Comparison of ENCODE assay signal across 8 mouse cellular contexts in genomic region chr17:62881176-62881790, GRCm38 (mm10). TPM values are rescaled to one million over a fixed set of nuclear protein-coding genes. Genes with fewer than 3 reads are reported as not detected.
DNase-seq lines count a peak whose midpoint lies in the region; ATAC-seq and TF ChIP-seq lines count a peak whose summit lies in the region.

Efna5 (minus strand) TSS chr17:62881317.

- H3K36me3 ChIP-seq in forebrain, embryonic 16.5 days (ENCODE audit: control insufficient read depth, insufficient read depth) = no peaks in the 10 kb centered on the region
- H3K36me3 ChIP-seq in midbrain, embryonic 15.5 days (replicated peaks) = no peaks in the 10 kb centered on the region
- no peaks in the 10 kb centered on the region for H3K36me3 ChIP-seq in stomach, embryonic 16.5 days (ENCODE audit: control insufficient read depth, insufficient read depth, low read length)

- no peak within 1 kb of the TSS; the same call in 1 of the 2 replicates for H3K27ac ChIP-seq in bone marrow, adult 2 months (ENCODE audit: control insufficient read depth, insufficient read depth, low read depth, low read length, poor library complexity)
- peak within 1 kb of the TSS; percentile 58 for H3K27ac ChIP-seq in forebrain, embryonic 16.5 days (ENCODE audit: low read length)
- peak within 1 kb of the TSS; percentile 93 for H3K27ac ChIP-seq in midbrain, embryonic 15.5 days
- peak within 1 kb of the TSS; percentile 97 for H3K27ac ChIP-seq in stomach, embryonic 16.5 days (ENCODE audit: low read length)

- H3K4me1 ChIP-seq in bone marrow, adult 2 months (ENCODE audit: control insufficient read depth, insufficient read depth, low read length) = no peaks in the 10 kb centered on the region
- H3K4me1 ChIP-seq in forebrain, embryonic 16.5 days (replicated peaks; ENCODE audit: control insufficient read depth, insufficient read depth, low read length) = peaks cover 10% of the 10 kb centered on the region
- peaks cover 13% of the 10 kb centered on the region; the same call in 1 of the 2 replicates for H3K4me1 ChIP-seq in midbrain, embryonic 15.5 days
- no peaks in the 10 kb centered on the region for H3K4me1 ChIP-seq in stomach, embryonic 16.5 days (ENCODE audit: control insufficient read depth, insufficient read depth, low read length)

- peak within 1 kb of the TSS; percentile 2 for H3K4me3 ChIP-seq in bone marrow, adult 2 months (replicated peaks; ENCODE audit: control insufficient read depth, low read depth, low read length)
- peak within 1 kb of the TSS; percentile 64 for H3K4me3 ChIP-seq in forebrain, embryonic 16.5 days (replicated peaks; ENCODE audit: low read length)
- peak within 1 kb of the TSS; percentile 96 for H3K4me3 ChIP-seq in midbrain, embryonic 15.5 days
- H3K4me3 ChIP-seq in stomach, embryonic 16.5 days (replicated peaks; ENCODE audit: low read length) = peak within 1 kb of the TSS; percentile 92

- TF ChIP-seq POLR2A in bone marrow, adult 2 months (IDR thresholded peaks at IDR 0.05; ENCODE audit: borderline replicate concordance, control insufficient read depth, low read depth, low read length) = no peak

- ATAC-seq in forebrain, embryonic 16.5 days = peak; percentile 51
- ATAC-seq in midbrain, embryonic 15.5 days (replicated peaks) = peak; percentile 28
- ATAC-seq in stomach, embryonic 16.5 days (ENCODE audit: insufficient read depth, low FRiP score) = peak; percentile 7; the same call in 1 of the 2 replicates

- DNase-seq in gastrocnemius, adult 18-20 months (ENCODE audit: low spot score) = peak; percentile 6
- no peak for DNase-seq in gastrocnemius, adult 8-10 months (ENCODE audit: low spot score in 2 of 2)
- peak; percentile 54 for DNase-seq in heart, postnatal 4 days
- DNase-seq in left cerebral cortex, adult 8-10 months (ENCODE audit: low spot score in 2 of 2) = peak; percentile 32 to 40

- peaks cover 7% of the 10 kb centered on the region; the same call in 1 of the 2 replicates for H3K27me3 ChIP-seq in forebrain, embryonic 16.5 days (replicated peaks; ENCODE audit: control insufficient read depth, insufficient read depth, low read length)
- no peaks in the 10 kb centered on the region for H3K27me3 ChIP-seq in midbrain, embryonic 15.5 days (replicated peaks)
- no peaks in the 10 kb centered on the region for H3K27me3 ChIP-seq in stomach, embryonic 16.5 days (ENCODE audit: control insufficient read depth, insufficient read depth, low read length)

- peak within 1 kb of the TSS; percentile 85 for H3K9ac ChIP-seq in forebrain, embryonic 16.5 days (replicated peaks; ENCODE audit: low read depth, low read length)
- peak within 1 kb of the TSS; percentile 83 for H3K9ac ChIP-seq in midbrain, embryonic 15.5 days
- H3K9ac ChIP-seq in stomach, embryonic 16.5 days (ENCODE audit: low read length) = peak within 1 kb of the TSS; percentile 91

- TF ChIP-seq CTCF in bone marrow, adult 2 months (IDR thresholded peaks at IDR 0.05; ENCODE audit: control insufficient read depth, insufficient read depth, low read length) = no peak

- peak within 1 kb of the TSS; percentile 95 for H3K4me2 ChIP-seq in forebrain, embryonic 16.5 days (ENCODE audit: low read length)
- H3K4me2 ChIP-seq in midbrain, embryonic 15.5 days = peak within 1 kb of the TSS; percentile 85
- H3K4me2 ChIP-seq in stomach, embryonic 16.5 days (ENCODE audit: low read depth, low read length) = peak within 1 kb of the TSS; percentile 99

- under 1% methylated on average over 65 of the region's 68 CpGs for WGBS in bone marrow, adult 2 months
- under 1% methylated on average over 47 of the region's 68 CpGs for WGBS in forebrain, embryonic 16.5 days
- under 1% methylated on average over 59 of the region's 68 CpGs for WGBS in midbrain, embryonic 15.5 days
- 1% methylated on average over 57 of the region's 68 CpGs for WGBS in stomach, embryonic 16.5 days

- no peaks in the 10 kb centered on the region for H3K9me3 ChIP-seq in forebrain, embryonic 16.5 days (ENCODE audit: control insufficient read depth, low read length)
- H3K9me3 ChIP-seq in midbrain, embryonic 15.5 days = no peaks in the 10 kb centered on the region
- H3K9me3 ChIP-seq in stomach, embryonic 16.5 days (replicated peaks; ENCODE audit: control insufficient read depth, low read length) = no peaks in the 10 kb centered on the region

RNA-seq across cellular contexts. Expression of gene Efna5, which starts in this region (rescaled TPM):
- total RNA-seq in gastrocnemius, adult 18-20 months (2021) = under 1 TPM; 0.62 to 0.73 TPM
- 1 to 10 TPM in 1 of 4 experiments, under 1 TPM in 3; 0.29 to 1.3 (median 0.71) TPM for total RNA-seq in gastrocnemius, adult 8-10 months (2022)
- 1.0 and 2.1 TPM in 2 replicates for polyA plus RNA-seq in bone marrow, adult 2 months (2011; ENCODE audit: insufficient read depth, insufficient read length, low replicate concordance, missing spikeins)
- polyA plus RNA-seq in forebrain, embryonic 16.5 days (2015; fragmentation: Nextera tagmentation; extraction: Ambion mirVana) = 20.0 and 22.4 TPM in 2 replicates
- 10 to 100 TPM; 39.7 to 46.1 TPM for total RNA-seq in heart, postnatal 4 days (2021)
- total RNA-seq in left cerebral cortex, adult 8-10 months (2022) = 10 to 100 TPM; 31.4 to 41.2 (median 36.0) TPM
- 59.8 and 74.6 TPM in 2 replicates for polyA plus RNA-seq in midbrain, embryonic 15.5 days (2015; fragmentation: Nextera tagmentation; extraction: Ambion mirVana)
- 36.9 and 38.8 TPM in 2 replicates for polyA plus RNA-seq in stomach, embryonic 16.5 days (2015; fragmentation: Nextera tagmentation; extraction: Ambion mirVana)

Comparison
In these comparisons a context has a peak if more than half of its experiments do, and no peak if none do; other contexts are left out.
1. RNA of gene Efna5 (total RNA-seq): 39.7 to 46.1 TPM in heart, postnatal 4 days and 31.4 to 41.2 TPM in left cerebral cortex, adult 8-10 months; 0.62 to 0.73 TPM in gastrocnemius, adult 18-20 months and 0.29 to 1.3 TPM in gastrocnemius, adult 8-10 months; every median in the first group is over 10 times any median in the second.
2. Peak in DNase-seq in gastrocnemius, adult 18-20 months; RNA of the gene not detected or under 1 TPM.
3. DNase-seq: peak in heart, postnatal 4 days (single experiment) and left cerebral cortex, adult 8-10 months (2 of 2); none in gastrocnemius, adult 8-10 months (0 of 2).
4. H3K4me3 ChIP-seq: peak in every context shown above with its lines; median percentile 96 in midbrain, embryonic 15.5 days; 92 in stomach, embryonic 16.5 days; 64 in forebrain, embryonic 16.5 days; 2 in bone marrow, adult 2 months.
5. Peak in every context shown above with its lines, with median percentiles within 50 percentile points of each other: ATAC-seq, H3K4me2 ChIP-seq and H3K9ac ChIP-seq.